Mouse (Mus musculus): ENCODE results near the gene Kank1.

Kank1 gene

GRCm38 (mm10) chr19:25406481-25407184, 169.9 kb downstream of the Kank1 start:
- DNase-seq (ENCODE audit: low spot score) = peak; percentile 58

GRCm38 (mm10) chr19:25407185-25407886, 170.6 kb downstream of the Kank1 start:
- no peak for DNase-seq (ENCODE audit: low spot score)

- no peak for DNase-seq (ENCODE audit: low spot score)
Measured at GRCm38 (mm10) chr19:25407887-25408236, 171.1 kb downstream of the Kank1 start.

- DNase-seq (ENCODE audit: low spot score) = no peak
Measured at GRCm38 (mm10) chr19:25409239-25409638, 172.5 kb downstream of the Kank1 start.

- DNase-seq (ENCODE audit: low spot score) = no peak
Measured at GRCm38 (mm10) chr19:25411353-25411752, 174.6 kb downstream of the Kank1 start.

DNA sequence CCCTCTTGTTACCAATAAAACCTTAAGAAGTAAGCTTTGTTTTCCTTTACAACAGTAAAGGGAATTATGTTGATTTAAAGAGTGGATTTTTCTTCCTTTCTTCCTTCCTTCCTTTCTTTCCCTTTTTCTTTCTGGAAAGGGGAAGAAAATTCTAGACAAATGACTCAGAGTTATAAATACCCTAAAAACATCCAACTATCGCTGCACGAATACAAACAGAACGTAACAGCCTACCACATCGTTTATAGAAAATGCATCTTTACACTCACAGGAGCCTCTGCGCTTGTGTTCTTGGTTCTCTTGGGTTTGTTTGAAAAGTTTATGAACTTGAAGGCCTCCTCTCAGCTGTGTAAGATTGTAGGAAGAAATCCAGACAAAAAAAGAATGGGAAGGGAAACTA, 178.7 kb downstream of the Kank1 start:
- no peak for DNase-seq (ENCODE audit: low spot score)

DNA sequence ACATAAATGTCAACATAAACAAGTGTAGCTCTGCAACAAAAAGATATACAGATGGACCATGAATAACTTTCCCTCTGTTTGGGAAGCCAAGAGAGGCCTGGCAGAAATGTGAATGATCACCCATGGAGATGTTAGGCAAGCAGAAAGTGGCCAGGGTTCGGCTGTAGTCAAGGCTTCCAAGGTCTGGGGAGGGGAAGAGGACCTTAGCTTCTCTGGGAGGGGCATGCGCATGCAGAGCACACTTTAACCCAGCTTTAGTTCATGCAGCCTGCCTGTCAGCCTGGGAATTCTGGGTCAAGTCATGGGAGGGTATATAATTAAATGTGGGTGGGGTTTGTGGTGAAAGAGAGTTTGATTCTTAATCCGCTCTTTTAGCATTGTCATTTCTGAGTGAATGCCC, 180.9 kb downstream of the Kank1 start:
- peak; percentile 22 for DNase-seq (ENCODE audit: low spot score)

GRCm38 (mm10) chr19:25419983-25420382, 183.2 kb downstream of the Kank1 start:
- no peak for DNase-seq (ENCODE audit: low spot score)

DNA sequence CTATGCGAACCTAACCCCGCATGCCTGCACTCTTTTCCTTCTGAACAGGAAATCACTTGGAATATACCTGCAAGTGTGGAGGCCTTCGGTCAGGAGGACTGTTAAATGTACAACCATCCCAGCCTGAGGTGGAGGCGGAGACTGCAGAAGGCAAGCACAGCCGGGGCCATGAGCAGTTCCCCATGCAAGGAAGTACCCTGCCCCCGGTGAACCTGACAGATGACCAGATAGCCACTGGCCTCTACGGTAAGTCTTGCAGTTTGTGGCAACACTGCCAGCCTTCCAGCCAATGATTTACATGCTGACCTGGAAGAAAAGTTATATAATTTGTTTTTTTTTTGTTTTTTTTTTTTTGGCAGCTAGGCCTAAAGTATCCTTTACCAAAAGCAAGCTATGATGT, 185.3 kb downstream of the Kank1 start:
- no peak for DNase-seq (ENCODE audit: low spot score)

- DNase-seq (ENCODE audit: low spot score) = no peak
Measured at GRCm38 (mm10) chr19:25423371-25423770, 186.6 kb downstream of the Kank1 start.

GRCm38 (mm10) chr19:25426431-25426830, 189.7 kb downstream of the Kank1 start:
- DNase-seq (ENCODE audit: low spot score) = no peak

DNA sequence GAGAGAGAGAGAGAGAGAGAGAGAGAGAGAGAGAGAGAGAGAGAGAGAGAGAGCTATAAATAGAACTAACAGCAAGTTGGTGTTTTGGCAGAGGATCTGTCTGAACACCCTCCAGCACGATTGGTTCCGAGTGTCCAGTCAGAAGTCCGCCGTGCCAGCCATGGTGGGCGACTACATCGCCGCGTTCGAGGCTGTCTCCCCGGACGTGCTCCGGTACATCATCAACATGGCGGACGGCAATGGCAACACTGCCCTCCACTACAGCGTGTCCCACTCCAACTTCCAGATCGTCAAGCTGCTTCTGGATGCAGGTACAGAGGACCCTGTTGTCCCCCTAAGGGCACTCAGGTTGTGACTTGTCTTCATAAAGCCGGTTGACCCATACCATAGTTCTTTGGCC, 191.1 kb downstream of the Kank1 start:
- DNase-seq (ENCODE audit: low spot score) = no peak

GRCm38 (mm10) chr19:25428338-25428962, 191.7 kb downstream of the Kank1 start:
- DNase-seq (ENCODE audit: low spot score) = no peak

DNA sequence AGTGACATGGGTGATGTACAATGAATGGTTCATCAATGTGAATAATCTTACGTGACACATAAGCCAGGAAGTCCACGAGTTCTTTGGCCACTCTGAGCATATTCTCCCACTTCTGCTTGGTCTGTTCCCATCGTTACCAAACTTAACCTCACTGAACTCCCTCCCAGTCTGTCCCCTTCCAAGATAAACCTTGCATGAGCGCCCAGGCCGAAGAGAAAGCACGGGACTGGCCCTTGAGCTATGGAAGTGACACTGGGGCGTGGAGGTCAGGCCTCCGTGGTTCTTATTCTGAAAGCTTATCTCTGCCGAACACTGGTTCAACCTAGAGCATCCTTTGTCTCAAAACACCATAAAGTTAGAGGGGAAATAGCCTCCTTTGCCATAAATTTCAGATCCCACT, 194.7 kb downstream of the Kank1 start:
- DNase-seq (ENCODE audit: low spot score) = no peak

DNA sequence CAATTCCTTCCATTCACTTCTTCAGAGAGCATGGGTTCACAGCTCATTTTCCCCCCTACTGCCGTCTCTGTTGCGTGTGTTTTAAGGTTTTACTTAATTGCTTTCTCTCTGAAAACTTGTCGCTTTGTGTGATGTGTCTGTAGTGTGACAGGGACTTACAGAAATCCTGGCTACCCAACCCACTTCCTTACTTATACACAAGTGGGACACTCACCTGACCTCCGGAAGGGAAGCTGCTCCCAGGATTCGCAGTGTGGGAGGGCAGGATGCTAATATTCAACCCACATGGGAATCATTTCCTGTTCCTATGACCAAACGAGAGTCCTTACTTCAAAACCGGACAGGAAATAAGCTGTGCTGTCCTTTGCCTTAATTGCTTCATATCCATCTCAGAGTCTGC, 195.1 kb downstream of the Kank1 start:
- DNase-seq (ENCODE audit: low spot score) = no peak

DNA sequence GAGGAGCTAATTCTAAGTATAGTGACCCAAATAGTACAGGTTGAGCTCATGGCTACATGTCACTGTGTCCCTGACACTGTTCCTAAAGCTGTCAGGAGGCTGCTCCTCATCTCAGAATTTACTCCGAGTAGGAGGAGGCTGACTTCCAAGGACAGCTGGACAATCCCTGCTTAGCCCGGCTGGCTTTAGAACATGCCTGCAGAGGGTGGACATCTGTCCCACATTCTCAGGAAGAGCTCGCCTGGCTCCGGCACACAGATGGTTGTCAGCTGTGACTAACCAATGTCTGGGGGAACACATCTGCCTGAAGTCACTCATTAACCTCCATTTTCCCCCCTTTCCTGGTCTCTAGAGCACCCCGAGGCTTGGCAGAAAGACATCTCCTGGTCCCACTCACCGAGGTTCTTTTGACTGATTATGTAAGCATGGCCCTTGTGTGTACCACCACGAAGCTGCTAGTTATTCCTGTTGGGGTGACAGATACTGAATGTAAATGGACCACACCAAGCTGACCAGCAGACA, 196.5 kb downstream of the Kank1 start:
- DNase-seq (ENCODE audit: low spot score) = peak; percentile 33

GRCm38 (mm10) chr19:25434345-25434744, 197.6 kb downstream of the Kank1 start:
- DNase-seq (ENCODE audit: low spot score) = no peak

- DNase-seq (ENCODE audit: low spot score) = no peak
Measured at GRCm38 (mm10) chr19:25434795-25435194, 198.0 kb downstream of the Kank1 start.

DNA sequence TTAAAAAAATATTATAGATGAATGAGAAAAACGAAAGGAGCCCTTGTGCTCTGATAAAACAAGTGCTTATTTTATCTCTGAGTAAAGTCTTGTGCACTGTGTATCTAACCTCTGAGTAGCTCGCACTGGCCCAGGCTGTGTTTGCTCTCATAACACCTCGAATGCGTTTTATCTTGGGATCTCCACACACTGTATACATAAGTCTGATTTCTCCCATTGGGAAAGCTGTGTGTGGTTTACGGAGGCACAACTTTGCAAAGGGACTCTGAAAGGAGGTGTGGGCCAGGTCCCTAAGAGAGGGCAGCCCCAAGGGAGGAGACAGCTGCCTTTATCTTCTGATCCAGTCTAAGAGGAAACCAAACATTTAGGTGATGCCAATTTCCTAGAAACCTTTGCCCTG, 198.6 kb downstream of the Kank1 start:
- no peak for DNase-seq (ENCODE audit: low spot score)

DNA sequence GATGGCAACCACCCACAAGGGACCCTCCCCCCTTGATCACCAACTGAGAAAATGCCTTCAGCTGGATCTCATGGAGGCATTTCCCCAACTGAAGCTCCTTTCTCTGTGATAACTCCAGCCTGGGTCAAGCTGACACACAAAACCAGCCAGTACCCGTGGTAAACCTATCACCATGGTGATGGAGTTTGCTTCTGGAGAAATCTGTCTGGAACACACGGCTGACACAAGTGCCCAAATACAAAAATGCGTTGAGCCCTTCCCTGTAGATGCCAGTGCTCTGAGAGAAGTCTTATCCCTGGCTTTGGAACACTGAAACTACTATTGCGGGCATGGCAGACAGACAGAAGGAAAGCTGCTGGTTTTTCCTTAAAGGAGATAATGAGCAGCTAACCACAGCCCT, 199.4 kb downstream of the Kank1 start:
- DNase-seq (ENCODE audit: low spot score) = no peak

DNA sequence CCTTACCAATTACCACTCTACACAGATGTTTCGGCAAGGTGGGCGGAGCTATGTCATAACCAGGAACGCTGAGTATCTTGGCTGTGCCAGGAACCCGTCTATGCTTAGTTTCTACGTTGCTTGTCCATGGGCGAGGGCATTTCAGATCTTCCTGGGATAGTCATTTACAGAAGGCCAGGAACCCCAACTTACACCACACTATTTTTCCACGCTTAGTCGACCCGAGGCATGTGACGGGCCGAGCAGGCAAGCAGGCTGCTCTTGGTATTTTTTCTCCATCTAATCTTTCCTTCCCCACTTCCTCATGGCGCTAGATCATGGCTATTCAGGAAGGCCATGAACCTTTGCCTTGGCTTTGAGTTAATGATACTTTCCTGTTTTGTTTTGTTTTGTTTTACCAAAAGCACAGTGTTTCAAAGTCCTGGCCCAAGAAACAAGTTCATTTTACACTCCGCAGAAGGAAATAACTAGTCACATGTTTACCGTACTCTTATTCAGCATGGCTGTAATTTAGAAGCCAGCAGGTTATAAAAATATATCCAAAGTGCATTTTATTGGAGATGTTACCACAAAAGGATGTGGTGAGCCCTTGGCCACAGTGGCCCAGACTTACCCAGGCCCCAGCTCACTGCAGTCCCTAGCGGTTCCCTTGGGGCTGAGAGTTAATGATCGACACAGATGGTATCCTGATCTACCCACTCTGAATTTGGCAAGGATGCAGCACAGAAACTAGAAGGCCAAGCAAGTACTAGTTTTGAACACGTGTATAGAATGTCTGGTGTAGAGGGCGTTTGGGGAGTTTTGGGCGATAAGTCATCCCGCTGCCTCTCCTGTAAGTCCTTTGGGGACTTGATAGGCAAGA, 200.2 kb downstream of the Kank1 start:
- DNase-seq (ENCODE audit: low spot score) = no peak

DNA sequence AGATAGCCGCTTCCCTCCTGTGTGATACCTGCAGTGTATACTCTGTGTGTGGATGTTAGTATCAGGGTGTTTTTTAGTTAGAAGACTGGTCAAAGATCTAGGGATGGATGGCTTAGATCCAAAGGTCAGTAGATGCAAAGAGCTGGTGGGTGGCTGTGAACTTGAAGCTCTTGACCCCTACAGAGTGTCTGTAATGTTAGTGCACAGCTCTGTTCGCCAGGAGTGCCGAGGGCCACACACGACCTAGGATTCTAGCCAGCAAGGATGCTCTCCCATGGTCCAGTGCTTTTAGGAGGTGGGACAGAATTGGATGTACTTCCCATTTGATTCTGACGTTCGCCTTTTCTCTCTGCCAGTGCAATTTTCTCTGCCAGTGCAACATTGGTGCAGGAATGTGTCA, 201.5 kb downstream of the Kank1 start:
- DNase-seq (ENCODE audit: low spot score) = no peak

Measured in retina, embryonic 14.5 days (tissue).